In the genomic region with DNA sequence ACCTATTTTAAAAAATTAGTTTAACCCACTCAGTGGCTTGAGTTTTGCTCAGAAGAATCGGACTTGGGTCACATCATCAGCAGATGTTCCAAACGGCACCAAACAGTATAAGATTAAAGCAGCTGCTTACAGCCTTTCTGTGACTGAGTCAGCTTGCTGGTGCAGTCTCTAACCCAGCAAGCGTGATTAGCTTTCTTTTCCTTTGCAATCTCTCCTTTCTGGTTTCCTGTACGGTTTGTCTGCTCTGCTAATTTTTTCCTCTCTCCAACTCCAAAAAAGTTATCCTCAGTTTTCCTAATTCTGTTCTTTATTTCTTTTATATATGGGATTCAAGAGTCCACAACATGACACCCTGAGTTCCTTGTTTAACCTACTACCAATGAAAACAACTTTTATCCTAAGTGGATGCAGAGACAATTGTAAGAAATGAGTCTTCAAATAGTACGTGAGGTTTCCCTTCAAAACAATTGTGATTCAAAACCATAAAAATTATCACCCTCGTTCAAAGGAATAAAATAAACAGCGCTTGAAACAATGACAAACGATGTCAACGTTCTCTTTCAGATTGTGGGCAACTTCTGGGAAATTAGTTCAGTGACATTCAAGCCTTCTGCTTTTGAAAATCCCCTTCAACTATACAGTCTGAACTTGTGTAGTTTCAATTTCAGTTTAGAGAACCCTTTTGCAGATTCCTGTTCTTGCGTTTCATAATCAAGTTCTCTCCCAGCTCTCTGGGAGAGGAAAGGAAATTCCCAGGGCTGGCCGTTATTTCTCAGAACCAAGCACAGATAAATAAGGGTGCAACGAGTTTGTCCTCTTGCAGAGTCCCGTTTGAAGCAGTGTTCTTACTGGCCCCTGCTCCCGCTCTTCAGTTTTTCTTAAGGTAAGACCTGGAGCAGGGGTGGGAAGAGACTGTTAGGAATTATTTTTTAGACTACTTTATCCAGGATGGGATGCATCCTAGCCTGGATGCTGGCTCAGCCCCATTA, we compare ENCODE assay signal across 8 mouse cellular contexts. TPM values are rescaled to one million over a fixed set of nuclear protein-coding genes. Genes with fewer than 3 reads are reported as not detected.
DNase-seq lines count a peak whose midpoint lies in the region; ATAC-seq and TF ChIP-seq lines count a peak whose summit lies in the region.

No protein-coding gene starts in this region.

- no peak for ATAC-seq in neural tube, embryonic 13.5 days (ENCODE audit: low read depth)

- H3K27me3 ChIP-seq in neural tube, embryonic 13.5 days, result no peaks in the 10 kb centered on the region
- H3K27me3 ChIP-seq in heart, adult 2 months (ENCODE audit: control insufficient read depth, insufficient read depth, low read length), result no peaks in the 10 kb centered on the region

- no peak for TF ChIP-seq CTCF in heart, adult 2 months (IDR thresholded peaks at IDR 0.05)

- no peak overlapping the region for H3K4me3 ChIP-seq in neural tube, embryonic 13.5 days
- peak overlapping the region; percentile 51 for H3K4me3 ChIP-seq in heart, adult 2 months

- no peaks in the 10 kb centered on the region for H3K4me1 ChIP-seq in neural tube, embryonic 13.5 days (replicated peaks)
- H3K4me1 ChIP-seq in heart, adult 2 months (ENCODE audit: control insufficient read depth, insufficient read depth, low read length), result peaks cover 19% of the 10 kb centered on the region

- no peaks in the 10 kb centered on the region for H3K79me2 ChIP-seq in heart, adult 2 months (replicated peaks; ENCODE audit: control insufficient read depth, insufficient read depth, low read length)

- WGBS in neural tube, embryonic 13.5 days, result 70% methylated on average over 14 of the region's 14 CpGs
- 23% methylated on average over 14 of the region's 14 CpGs for WGBS in heart, adult 2 months

- H3K36me3 ChIP-seq in neural tube, embryonic 13.5 days, result no peaks in the 10 kb centered on the region
- peaks cover 11% of the 10 kb centered on the region for H3K36me3 ChIP-seq in heart, adult 2 months (ENCODE audit: control insufficient read depth, insufficient read depth, low read length)

- H3K9me3 ChIP-seq in neural tube, embryonic 13.5 days, result no peaks in the 10 kb centered on the region

- no peak overlapping the region for H3K9ac ChIP-seq in neural tube, embryonic 13.5 days
- peak overlapping the region; percentile 78 for H3K9ac ChIP-seq in heart, adult 2 months (ENCODE audit: low read depth, low read length)

- no peak for TF ChIP-seq EP300 in heart, adult 2 months (IDR thresholded peaks at IDR 0.05; ENCODE audit: insufficient read depth, low read depth, low read length)

- DNase-seq in neural tube, embryonic 10.5 days (ENCODE audit: extremely low spot score, low spot score), result no peak
- peak; percentile 53 to 64 for DNase-seq in heart, adult 2 months
- peak; percentile 25 for DNase-seq in kidney, postnatal 14 days
- peak; percentile 58 for DNase-seq in naive thymus-derived CD4-positive, alpha-beta T cell, adult 2 months (ENCODE audit: low read depth)
- DNase-seq in ovary, postnatal 14 days (ENCODE audit: low spot score), result no peak
- no peak for DNase-seq in left cerebral cortex, postnatal 25 days (ENCODE audit: low spot score in 2 of 2)
- no peak for DNase-seq in c-Kit-positive CD71-positive TER-119-positive erythroid progenitor cells, embryonic 14.5 days (ENCODE audit: low spot score)

- intact Hi-C loops in heart, adult 2 months (cut with DNase I), result loop anchor here (2.0 kb wide), 1 partner anchor 34 kb away; a partner anchor contains a TSS
- intact Hi-C loops in left cerebral cortex, postnatal 25 days (cut with DNase I), result no loop called here

- peak overlapping the region; percentile 7; the same call in 1 of the 2 replicates for H3K4me2 ChIP-seq in neural tube, embryonic 13.5 days

- TF ChIP-seq POLR2A in heart, adult 2 months (IDR thresholded peaks at IDR 0.05; ENCODE audit: insufficient read depth, low read depth, low read length), result peak; percentile 64; the same call in 1 of the 2 replicates

- no peak overlapping the region for H3K27ac ChIP-seq in neural tube, embryonic 13.5 days (replicated peaks)
- peak overlapping the region; percentile 89 for H3K27ac ChIP-seq in heart, adult 2 months

RNA-seq across cellular contexts. Expression of a gene that starts 2.6 kb away (rescaled TPM):
- polyA plus RNA-seq in neural tube, embryonic 13.5 days (2015; fragmentation: Nextera tagmentation; extraction: Ambion mirVana), result 0.07 and 0.14 TPM in 2 replicates
- total RNA-seq in heart, adult 2 months (2021), result 10 to 100 TPM in 1 of 2 experiments, 1 to 10 TPM in 1; 6.0 to 10.9 TPM
- polyA plus RNA-seq in heart, adult 2 months (2012; rRNA removed), result 2.1 and 4.3 TPM in 2 replicates
- total RNA-seq in left cerebral cortex, postnatal 25 days (2021), result 1 to 10 TPM; 1.7 to 2.1 TPM

RNA-seq across cellular contexts. Expression of a gene that starts 33.7 kb away (rescaled TPM):
- 1.8 and 2.6 TPM in 2 replicates for polyA plus RNA-seq in neural tube, embryonic 13.5 days (2015; fragmentation: Nextera tagmentation; extraction: Ambion mirVana)
- 10 to 100 TPM in 1 of 2 experiments, 1 to 10 TPM in 1; 8.3 to 13.9 TPM for total RNA-seq in heart, adult 2 months (2021)
- polyA plus RNA-seq in heart, adult 2 months (2012; rRNA removed), result 2.8 and 4.5 TPM in 2 replicates
- total RNA-seq in left cerebral cortex, postnatal 25 days (2021), result 1 to 10 TPM; 2.4 to 2.6 TPM

Comparison
In these comparisons a context has a peak if more than half of its experiments do, and no peak if none do; other contexts are left out.
1. DNase-seq: peak in heart, adult 2 months (2 of 2), kidney, postnatal 14 days (single experiment) and naive thymus-derived CD4-positive, alpha-beta T cell, adult 2 months (single experiment); none in neural tube, embryonic 10.5 days (single experiment), ovary, postnatal 14 days (single experiment), left cerebral cortex, postnatal 25 days (0 of 2) and c-Kit-positive CD71-positive TER-119-positive erythroid progenitor cells, embryonic 14.5 days (single experiment).